Mouse (Mus musculus) megakaryocyte, embryonic 14.5 days (primary cell): ENCODE data around the gene Psmc5.

ENCODE experiments used
- FLI1 ChIP-seq: IDR thresholded peaks from 2 replicates; pipeline ENCODE4 v1.6.1; 2012; ENCODE audit warnings: low read length, inconsistent platforms, mixed read lengths
- GATA1 ChIP-seq: IDR thresholded peaks from 3 replicates; pipeline ENCODE4 v1.6.1; 2012; ENCODE audit warnings: mixed read lengths, low read length, inconsistent platforms, borderline replicate concordance

- no peak for TF ChIP-seq GATA1
- no peak for TF ChIP-seq FLI1
These were observed 35.9 kb downstream of the Psmc5 start for GRCm38 (mm10) chr11:106291861-106292260.
